In genomic region chr10:128282886-128283450, GRCm38 (mm10) we compare ENCODE assay signal across 1 mouse cellular context.
TF ChIP-seq lines count a peak whose summit lies in the region.

No protein-coding gene starts in this region.

TF ChIP-seq in ES-E14, 5 proteins besides CTCF, POLR2A, EP300 and RAD21 (continued from another document):
- TF ChIP-seq ZC3H11A (IDR thresholded peaks at IDR 0.05; ENCODE audit: borderline replicate concordance, low read depth, low read length), result no peak
